Mouse (Mus musculus): ENCODE data around the gene Ppp1r1b. TPM values are rescaled to one million over a fixed set of nuclear protein-coding genes. Genes with fewer than 3 reads are reported as not detected.
A peak's percentile ranks its signal among the peaks of the same experiment; 100 is the strongest.

Gene Ppp1r1b
- polyA plus RNA-seq, 1 experiment from 2014 or later = 91.7 TPM

- Histone ChIP-seq H3K36me3 (ENCODE audit: control insufficient read depth, insufficient read depth, low read length) (no peaks in the 10 kb centered on the region), H3K27me3 (replicated peaks; ENCODE audit: control insufficient read depth, insufficient read depth, low read length) (peaks cover 58% of the 10 kb centered on the region), H3K27ac (ENCODE audit: low read length) (no peak overlapping the region), H3K9me3 (ENCODE audit: control insufficient read depth, low read length) (no peaks in the 10 kb centered on the region), H3K4me2 (ENCODE audit: low read depth, low read length) (no peak overlapping the region), H3K9ac (ENCODE audit: low read depth, low read length) (no peak overlapping the region), H3K4me3 (ENCODE audit: low read length) (no peak overlapping the region), H3K4me1 (ENCODE audit: control insufficient read depth, insufficient read depth, low read length) (peaks cover 28% of the 10 kb centered on the region)
- 65% methylated on average over 4 of the region's 4 CpGs for WGBS
- no peak for ATAC-seq
These were observed 7.0 kb upstream of the Ppp1r1b start for GRCm38 (mm10) chr11:98341174-98341573.

GRCm38 (mm10) chr11:98342000-98342945 is 5.9 kb upstream of the Ppp1r1b start:
- peaks cover 28% of the 10 kb centered on the region for H3K4me1 ChIP-seq (ENCODE audit: control insufficient read depth, insufficient read depth, low read length)
- peak; percentile 49 for ATAC-seq
- no peak overlapping the region for H3K27ac ChIP-seq (ENCODE audit: low read length)
- H3K9ac ChIP-seq (ENCODE audit: low read depth, low read length) = peak overlapping the region; percentile 58; the same call in 1 of the 2 replicates
- H3K4me2 ChIP-seq (ENCODE audit: low read depth, low read length) = peak overlapping the region; percentile 77
- no peaks in the 10 kb centered on the region for H3K9me3 ChIP-seq (ENCODE audit: control insufficient read depth, low read length)
- H3K27me3 ChIP-seq (replicated peaks; ENCODE audit: control insufficient read depth, insufficient read depth, low read length) = peaks cover 52% of the 10 kb centered on the region
- WGBS = under 1% methylated on average over 29 of the region's 29 CpGs
- peak overlapping the region; percentile 45 for H3K4me3 ChIP-seq (ENCODE audit: low read length)
- no peaks in the 10 kb centered on the region for H3K36me3 ChIP-seq (ENCODE audit: control insufficient read depth, insufficient read depth, low read length)

GRCm38 (mm10) chr11:98345253-98345652 is 3.0 kb upstream of the Ppp1r1b start:
- ATAC-seq = no peak
- Histone ChIP-seq H3K9me3 (ENCODE audit: control insufficient read depth, low read length) (no peaks in the 10 kb centered on the region), H3K4me1 (ENCODE audit: control insufficient read depth, insufficient read depth, low read length) (peaks cover 15% of the 10 kb centered on the region), H3K36me3 (ENCODE audit: control insufficient read depth, insufficient read depth, low read length) (no peaks in the 10 kb centered on the region), H3K9ac (ENCODE audit: low read depth, low read length) (no peak overlapping the region; the same call in 1 of the 2 replicates), H3K27ac (ENCODE audit: low read length) (no peak overlapping the region), H3K4me2 (ENCODE audit: low read depth, low read length) (peak overlapping the region; percentile 50), H3K27me3 (replicated peaks; ENCODE audit: control insufficient read depth, insufficient read depth, low read length) (peaks cover 54% of the 10 kb centered on the region), H3K4me3 (ENCODE audit: low read length) (peak overlapping the region; percentile 26)
- 2% methylated on average over 14 of the region's 14 CpGs for WGBS

- Histone ChIP-seq H3K9ac (ENCODE audit: low read depth, low read length) (no peak overlapping the region), H3K4me1 (ENCODE audit: control insufficient read depth, insufficient read depth, low read length) (peaks cover 17% of the 10 kb centered on the region), H3K27ac (ENCODE audit: low read length) (no peak overlapping the region), H3K27me3 (replicated peaks; ENCODE audit: control insufficient read depth, insufficient read depth, low read length) (peaks cover 53% of the 10 kb centered on the region), H3K4me2 (ENCODE audit: low read depth, low read length) (no peak overlapping the region), H3K36me3 (ENCODE audit: control insufficient read depth, insufficient read depth, low read length) (no peaks in the 10 kb centered on the region), H3K9me3 (ENCODE audit: control insufficient read depth, low read length) (no peaks in the 10 kb centered on the region), H3K4me3 (ENCODE audit: low read length) (no peak overlapping the region; the same call in 1 of the 2 replicates)
- no peak for ATAC-seq
- WGBS = 15% methylated on average over 9 of the region's 9 CpGs
These were observed 2.0 kb upstream of the Ppp1r1b start for GRCm38 (mm10) chr11:98346168-98346567.

GRCm38 (mm10) chr11:98347385-98348082 is 670 bp upstream of the Ppp1r1b start:
- no peak overlapping the region; the same call in 1 of the 2 replicates for H3K4me2 ChIP-seq (ENCODE audit: low read depth, low read length)

GRCm38 (mm10) chr11:98349308-98349707 is 1.1 kb downstream of the Ppp1r1b start:
- 15% methylated on average over 9 of the region's 9 CpGs for WGBS
- Histone ChIP-seq H3K4me2 (ENCODE audit: low read depth, low read length) (peak overlapping the region; percentile 90), H3K9me3 (ENCODE audit: control insufficient read depth, low read length) (no peaks in the 10 kb centered on the region), H3K4me1 (ENCODE audit: control insufficient read depth, insufficient read depth, low read length) (peaks cover 21% of the 10 kb centered on the region), H3K9ac (ENCODE audit: low read depth, low read length) (peak overlapping the region; percentile 72), H3K4me3 (ENCODE audit: low read length) (peak overlapping the region; percentile 62), H3K27ac (ENCODE audit: low read length) (no peak overlapping the region), H3K27me3 (replicated peaks; ENCODE audit: control insufficient read depth, insufficient read depth, low read length) (peaks cover 47% of the 10 kb centered on the region), H3K36me3 (ENCODE audit: control insufficient read depth, insufficient read depth, low read length) (no peaks in the 10 kb centered on the region)
- ATAC-seq = no peak

More at GRCm38 (mm10) chr11:98347385-98348082, 670 bp upstream of the Ppp1r1b start:
- H3K9me3 ChIP-seq (ENCODE audit: control insufficient read depth, low read length) = no peaks in the 10 kb centered on the region
- no peak overlapping the region; the same call in 1 of the 2 replicates for H3K4me3 ChIP-seq (ENCODE audit: low read length)
- no peak overlapping the region for H3K9ac ChIP-seq (ENCODE audit: low read depth, low read length)
- 17% methylated on average over 12 of the region's 12 CpGs for whole genome bisulfite sequencing
- H3K4me1 ChIP-seq (ENCODE audit: control insufficient read depth, insufficient read depth, low read length) = peaks cover 17% of the 10 kb centered on the region
- no peak overlapping the region for H3K27ac ChIP-seq (ENCODE audit: low read length)
- no peaks in the 10 kb centered on the region for H3K36me3 ChIP-seq (ENCODE audit: control insufficient read depth, insufficient read depth, low read length)
- peaks cover 47% of the 10 kb centered on the region for H3K27me3 ChIP-seq (replicated peaks; ENCODE audit: control insufficient read depth, insufficient read depth, low read length)
- ATAC-seq = no peak

- H3K9me3 ChIP-seq (ENCODE audit: control insufficient read depth, low read length) = no peaks in the 10 kb centered on the region
- 67% methylated on average over 18 of the region's 18 CpGs for WGBS
- H3K27ac ChIP-seq (ENCODE audit: low read length) = peak overlapping the region; percentile 79
- no peaks in the 10 kb centered on the region for H3K36me3 ChIP-seq (ENCODE audit: control insufficient read depth, insufficient read depth, low read length)
- no peak overlapping the region for H3K4me3 ChIP-seq (ENCODE audit: low read length)
- H3K27me3 ChIP-seq (replicated peaks; ENCODE audit: control insufficient read depth, insufficient read depth, low read length) = peaks cover 35% of the 10 kb centered on the region
- H3K4me1 ChIP-seq (ENCODE audit: control insufficient read depth, insufficient read depth, low read length) = peaks cover 42% of the 10 kb centered on the region
- H3K9ac ChIP-seq (ENCODE audit: low read depth, low read length) = peak overlapping the region; percentile 14; the same call in 1 of the 2 replicates
- no peak overlapping the region for H3K4me2 ChIP-seq (ENCODE audit: low read depth, low read length)
- peak; percentile 56 for ATAC-seq
These were observed 4.2 kb downstream of the Ppp1r1b start for GRCm38 (mm10) chr11:98352272-98352990.

GRCm38 (mm10) chr11:98353651-98354211 is 5.5 kb downstream of the Ppp1r1b start:
- peaks cover 23% of the 10 kb centered on the region for H3K27me3 ChIP-seq (replicated peaks; ENCODE audit: control insufficient read depth, insufficient read depth, low read length)
- peak; percentile 31 for ATAC-seq
- no peaks in the 10 kb centered on the region for H3K9me3 ChIP-seq (ENCODE audit: control insufficient read depth, low read length)
- H3K9ac ChIP-seq (ENCODE audit: low read depth, low read length) = peak overlapping the region; percentile 2; the same call in 1 of the 2 replicates
- 25% methylated on average over 8 of the region's 8 CpGs for WGBS
- no peaks in the 10 kb centered on the region for H3K36me3 ChIP-seq (ENCODE audit: control insufficient read depth, insufficient read depth, low read length)
- peak overlapping the region; percentile 79; the same call in 1 of the 2 replicates for H3K27ac ChIP-seq (ENCODE audit: low read length)
- peaks cover 41% of the 10 kb centered on the region for H3K4me1 ChIP-seq (ENCODE audit: control insufficient read depth, insufficient read depth, low read length)
- no peak overlapping the region for H3K4me2 ChIP-seq (ENCODE audit: low read depth, low read length)
- no peak overlapping the region for H3K4me3 ChIP-seq (ENCODE audit: low read length)

All from intestine, embryonic 16.5 days (tissue).